Mouse (Mus musculus) erythroblast, adult 5-6 weeks (primary cell): Measurements from ENCODE around the gene 1700016H13Rik. TPM values are rescaled to one million over a fixed set of nuclear protein-coding genes. Genes with fewer than 3 reads are reported as not detected.

Experiments
- ATAC-seq: replicated peaks from 2 replicates; pipeline ENCODE4 v1.8.0; 2016; ENCODE audit warnings: moderate number of reproducible peaks, mild to moderate bottlenecking, moderate TSS enrichment, inconsistent platforms; ENCODE audit not compliant: poor library complexity, low FRiP score, severe bottlenecking
- total RNA-seq, 2 experiments: library from RNA; stranded (forward) in 1 of 2; stranded (reverse) in 1 of 2; fragments of 150-400 nt in 1 of 2; fragments of 200-764, 138-1000 nt in 1 of 2; gene quantifications; 2 replicates each; pipeline versions ENCODE4 v1.2.3 to v1.2.4; 2015 to 2017; ENCODE audit warnings: low replicate concordance in 2 of 2

The 1700016H13Rik gene
- total RNA-seq, 2 experiments from 2014 or later = not detected

DNA sequence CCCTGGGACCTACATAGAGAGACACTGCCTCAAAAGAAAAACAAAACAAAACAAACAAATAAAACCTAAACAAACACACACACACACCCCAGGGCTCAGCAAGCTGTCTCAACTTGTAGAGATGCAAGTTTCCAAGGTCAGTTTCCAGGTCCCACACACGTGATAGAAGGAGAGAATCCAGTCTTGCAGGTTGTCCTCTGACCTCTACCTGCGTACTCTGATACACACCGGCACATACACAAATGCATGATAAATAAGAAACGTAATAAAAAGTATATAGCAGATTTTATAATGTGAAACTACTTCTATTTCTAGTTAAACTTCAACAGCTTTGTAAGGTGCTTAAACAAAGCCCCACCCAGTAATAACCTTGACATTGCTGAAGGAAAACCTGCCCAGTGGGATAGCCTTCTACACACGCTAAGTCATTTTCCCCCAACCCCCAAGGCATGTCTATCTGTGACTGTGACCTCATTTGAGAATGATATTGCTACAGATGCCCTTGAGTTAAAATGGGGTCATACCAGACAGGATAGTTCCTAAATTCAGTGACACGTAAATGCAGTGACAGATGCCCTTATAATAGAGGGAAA, 20.6 kb upstream of the 1700016H13Rik start:
- no peak for ATAC-seq

DNA sequence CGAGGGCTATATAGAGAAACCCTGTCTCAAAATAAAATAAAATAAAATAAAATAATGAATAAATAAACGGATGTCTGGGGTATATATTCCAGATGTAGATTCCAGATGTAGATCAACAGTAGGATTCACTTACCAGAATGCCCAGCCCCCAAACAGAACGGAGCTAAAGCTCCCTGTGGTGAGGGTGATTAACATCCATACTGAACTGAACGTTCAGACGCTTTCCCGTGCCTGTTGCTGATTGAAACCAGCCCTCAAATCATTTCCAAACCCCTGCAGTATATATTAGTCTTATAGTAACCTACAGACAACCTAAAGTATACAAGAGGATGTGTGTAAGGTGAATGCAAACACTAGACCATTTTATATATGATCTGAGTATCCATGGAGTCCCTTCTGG, 18.7 kb upstream of the 1700016H13Rik start:
- ATAC-seq = no peak

DNA sequence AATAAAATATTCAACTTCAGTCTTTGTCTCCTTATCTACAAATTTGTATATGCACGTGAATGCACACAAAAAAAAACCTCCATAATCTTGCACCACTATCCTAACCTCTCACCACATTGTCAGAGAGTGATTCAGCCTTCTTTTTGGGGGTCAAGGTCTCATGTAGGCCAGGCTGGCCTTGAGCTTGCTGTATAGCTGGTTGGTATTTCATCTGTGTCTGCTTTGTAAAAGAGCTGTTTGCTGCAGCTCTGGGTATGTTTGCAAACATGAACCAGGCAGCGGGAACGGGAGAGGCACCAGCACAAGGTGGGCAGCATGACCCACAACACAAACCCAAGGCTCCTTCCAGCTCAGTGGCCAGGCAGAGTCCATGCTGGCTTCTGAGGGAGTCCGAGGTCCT, 17.8 kb upstream of the 1700016H13Rik start:
- ATAC-seq = no peak

DNA sequence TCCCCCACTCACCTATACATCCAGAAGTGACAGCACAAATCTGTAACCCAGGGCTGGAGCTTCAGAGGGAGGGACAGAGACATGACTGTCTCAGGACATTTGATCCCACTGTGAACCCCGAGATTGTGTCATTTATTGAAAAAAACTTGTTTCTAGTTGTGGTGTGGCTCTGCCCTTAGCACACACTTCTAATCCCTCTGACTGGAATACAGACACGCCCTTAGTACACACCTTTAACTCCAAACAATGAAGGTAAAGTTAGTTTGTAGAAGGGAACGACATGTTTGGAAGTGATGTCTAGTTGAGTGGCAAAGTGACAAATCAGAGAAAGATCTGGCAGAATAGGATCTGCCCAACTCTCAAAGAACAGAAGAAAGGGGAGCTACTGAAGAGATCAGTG, 16.0 kb upstream of the 1700016H13Rik start:
- ATAC-seq = no peak

DNA sequence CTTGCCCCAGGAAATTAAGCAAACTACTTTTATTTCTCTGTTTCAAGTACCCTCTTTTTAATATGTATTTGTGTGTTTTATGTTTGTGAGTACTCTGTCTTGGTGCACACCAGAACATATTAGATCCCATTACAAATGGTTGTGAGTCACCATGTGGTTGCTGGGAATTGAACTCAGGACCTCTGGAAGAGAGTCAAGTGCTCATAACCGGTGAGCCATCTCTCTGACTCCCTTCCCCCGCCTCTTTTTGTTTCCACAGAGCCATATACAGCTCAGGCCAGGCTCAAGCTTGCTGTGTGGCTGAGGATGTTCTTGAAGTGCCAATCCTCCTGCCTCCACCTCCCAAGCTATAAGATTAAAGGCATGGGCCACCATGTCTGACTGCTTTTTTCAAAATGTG, 10.1 kb upstream of the 1700016H13Rik start:
- no peak for ATAC-seq

DNA sequence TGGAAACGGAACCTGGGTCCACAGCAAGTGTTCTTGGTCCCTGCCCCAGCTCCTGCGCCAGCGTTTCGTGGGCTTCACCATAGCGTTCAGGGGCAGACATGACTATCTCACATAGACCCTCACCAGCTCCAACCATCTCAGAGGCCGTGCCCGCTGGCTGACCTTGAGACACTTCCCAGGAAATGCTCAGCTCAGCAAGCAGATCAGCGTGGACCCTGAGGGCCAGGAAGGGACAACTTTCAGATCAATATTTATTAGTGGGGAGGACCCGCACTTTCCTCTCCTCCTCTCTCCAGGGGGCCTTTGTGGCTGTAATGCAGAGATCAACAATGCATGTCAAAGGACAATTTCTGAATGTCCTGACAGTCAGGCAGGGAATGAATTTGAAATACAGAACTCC, 9.1 kb upstream of the 1700016H13Rik start:
- ATAC-seq = no peak

DNA sequence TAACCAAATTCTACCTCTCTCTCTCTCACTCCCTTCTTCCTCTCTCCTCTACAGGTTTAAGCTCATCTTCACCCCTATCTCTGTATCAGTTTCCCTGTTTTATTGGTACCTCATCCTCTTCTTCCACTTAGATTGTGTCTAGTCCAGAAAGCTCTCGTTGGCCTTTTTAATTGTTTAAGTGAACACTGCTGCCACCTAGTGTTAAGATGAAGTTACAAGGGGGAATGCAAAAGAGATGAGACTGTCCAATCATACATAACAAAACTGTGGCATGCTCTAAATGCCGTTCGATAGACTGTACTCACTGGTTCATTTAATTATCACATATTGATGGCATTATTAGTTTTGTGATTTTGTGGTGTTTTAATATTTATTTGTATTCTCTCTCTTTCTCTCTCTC, 3.8 kb upstream of the 1700016H13Rik start:
- ATAC-seq = peak; percentile 61; the same call in 1 of the 2 replicates

DNA sequence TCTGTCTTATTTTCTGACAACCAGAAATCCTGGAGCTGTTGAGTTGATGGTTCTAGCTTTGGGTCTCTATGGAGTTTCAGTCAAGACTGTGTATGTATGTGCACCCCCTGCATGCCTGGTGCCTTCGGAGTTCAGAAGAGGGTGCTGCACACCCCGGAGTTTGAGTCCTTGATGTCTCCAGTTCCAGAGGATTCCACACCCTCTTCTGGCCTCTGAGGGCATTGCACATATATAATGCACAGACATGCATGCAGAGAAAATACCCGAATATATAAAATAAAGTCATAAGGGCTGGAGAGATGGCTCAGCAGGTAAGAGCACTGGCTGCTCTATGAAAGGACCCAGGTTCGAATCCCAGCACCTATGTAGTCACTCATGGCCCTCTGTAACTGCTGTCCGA, 3.1 kb upstream of the 1700016H13Rik start:
- ATAC-seq = 0 out of 2 replicates have a peak, but pooled peaks have one; percentile 51

DNA sequence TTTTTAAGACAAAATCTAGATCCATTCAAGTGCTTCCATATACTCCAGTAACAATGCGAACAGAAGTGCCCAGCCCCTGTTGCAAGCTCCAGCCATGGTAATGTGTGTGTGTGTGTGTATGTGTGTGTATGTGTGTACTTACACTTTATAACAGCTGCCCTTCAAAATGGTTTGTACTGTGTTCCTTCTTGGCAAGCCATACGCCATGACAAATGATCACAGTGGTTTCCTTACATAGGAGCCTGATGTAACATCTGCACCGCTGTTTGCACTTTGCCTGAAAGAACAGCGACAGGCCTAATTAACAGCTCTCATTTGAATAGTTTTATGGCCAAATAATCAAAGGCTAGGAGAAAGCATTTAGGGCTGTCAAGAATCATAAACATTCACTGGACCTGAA, 1.0 kb downstream of the 1700016H13Rik start:
- no peak for ATAC-seq

DNA sequence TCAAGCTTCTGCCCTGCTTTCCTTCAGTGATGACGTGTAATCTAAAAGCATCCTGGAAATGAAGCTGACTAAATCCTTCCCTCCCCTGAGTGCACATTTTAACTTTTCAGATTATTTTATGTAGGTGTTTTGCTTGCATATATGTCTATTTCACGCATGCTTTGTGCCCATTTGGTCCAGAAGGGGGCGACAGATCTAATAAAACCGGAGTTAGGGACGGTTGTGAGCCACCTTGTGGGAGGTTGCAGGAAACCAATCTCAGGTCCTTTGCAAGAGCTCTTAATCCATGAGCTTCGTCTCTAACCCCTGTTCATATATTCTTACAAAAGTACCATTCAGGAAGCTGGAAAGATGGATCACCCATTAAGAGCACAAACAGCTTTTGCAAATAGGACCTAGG, 1.6 kb downstream of the 1700016H13Rik start:
- ATAC-seq = 0 out of 2 replicates have a peak, but pooled peaks have one; percentile 53

DNA sequence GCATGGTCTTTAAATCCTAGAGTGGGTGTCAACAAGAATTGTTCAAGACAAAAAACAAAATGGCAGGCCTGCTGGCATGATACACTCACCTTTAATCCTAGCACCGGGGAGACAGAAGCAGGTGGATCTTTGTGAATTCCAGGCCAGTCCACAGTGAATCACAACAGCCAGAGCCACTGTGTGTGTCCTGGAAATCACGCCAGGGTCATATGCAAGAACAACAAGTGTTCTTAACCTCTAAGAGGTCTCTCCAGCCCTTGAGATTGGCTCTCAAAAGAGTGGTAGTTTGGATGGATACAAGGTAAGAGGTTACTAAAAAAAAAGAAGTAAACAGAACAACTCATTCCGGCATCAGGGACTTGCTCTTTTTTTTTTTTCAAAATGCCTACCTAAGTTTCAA, 8.5 kb downstream of the 1700016H13Rik start:
- ATAC-seq = no peak

DNA sequence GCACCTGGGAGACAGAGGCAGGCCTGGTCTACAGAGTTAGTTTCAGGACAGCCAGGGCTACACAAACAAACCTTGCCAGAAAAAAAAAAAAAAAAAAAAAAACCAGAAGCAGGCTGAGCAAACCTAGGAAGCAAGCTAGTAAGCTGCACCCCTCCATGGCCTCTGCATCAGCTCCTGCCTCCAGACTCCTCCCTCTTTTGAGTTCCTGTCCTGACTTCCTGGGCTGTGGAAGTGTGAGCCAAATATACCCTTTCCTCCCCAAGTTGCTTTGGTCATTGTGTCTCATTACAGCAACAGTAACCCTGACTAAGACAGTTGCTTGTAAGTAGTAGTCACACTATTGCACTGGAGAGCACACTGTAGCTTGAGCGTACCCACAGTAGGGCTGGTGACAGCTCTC, 11.6 kb downstream of the 1700016H13Rik start:
- no peak for ATAC-seq

DNA sequence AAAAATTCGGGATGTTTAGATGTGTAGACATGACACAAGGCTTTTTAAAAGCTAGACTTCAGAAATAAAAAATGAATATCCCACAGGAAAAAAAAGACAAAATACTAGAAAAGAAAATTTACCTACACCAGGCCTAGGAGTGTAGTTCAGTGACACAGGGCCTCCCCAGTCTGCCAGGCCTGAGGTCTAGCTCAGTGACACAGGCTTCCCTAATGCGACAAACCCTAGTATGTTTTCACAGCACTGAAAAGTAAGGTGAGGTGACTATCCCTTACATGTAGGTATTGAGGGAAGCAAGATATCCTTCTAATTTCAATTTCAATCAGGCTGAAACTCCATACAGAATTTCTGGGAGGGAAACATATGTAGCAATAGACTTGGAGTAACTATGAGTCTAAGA, 18.6 kb downstream of the 1700016H13Rik start:
- ATAC-seq = no peak

DNA sequence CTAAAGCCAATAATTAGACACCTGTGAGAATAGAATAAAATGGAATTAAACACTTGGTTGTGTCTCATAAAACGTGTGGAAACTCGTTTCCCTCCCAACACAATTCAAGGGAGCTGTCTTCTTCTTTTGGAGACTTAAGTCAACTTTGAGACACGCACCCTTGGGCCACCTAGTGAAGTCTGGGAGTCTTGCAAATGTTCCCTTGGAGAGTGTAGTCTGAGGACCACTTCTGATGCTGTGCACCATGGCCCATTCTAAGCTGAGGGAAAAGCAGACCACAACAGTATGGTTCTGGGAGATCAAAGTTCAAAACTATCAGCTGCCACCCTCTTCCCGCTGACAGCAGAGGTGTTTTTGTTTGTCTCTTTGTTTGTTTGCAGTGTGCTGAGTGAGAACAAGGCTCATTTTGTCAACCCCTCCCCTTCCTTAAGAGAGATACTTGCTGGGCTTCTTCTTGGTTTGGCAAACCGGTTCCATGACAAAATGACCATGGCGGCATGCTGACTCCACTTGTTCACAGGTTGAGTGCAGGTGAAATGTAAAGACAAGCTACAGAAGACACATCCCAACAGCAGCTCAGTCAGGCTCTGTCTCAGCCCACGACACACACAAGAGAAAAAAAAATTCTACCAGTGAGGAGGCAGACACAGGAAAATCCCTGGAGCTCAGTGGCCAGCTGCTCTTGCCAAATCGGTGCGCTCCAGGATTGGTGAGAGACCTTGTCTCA, 25.8 kb downstream of the 1700016H13Rik start:
- ATAC-seq = no peak

DNA sequence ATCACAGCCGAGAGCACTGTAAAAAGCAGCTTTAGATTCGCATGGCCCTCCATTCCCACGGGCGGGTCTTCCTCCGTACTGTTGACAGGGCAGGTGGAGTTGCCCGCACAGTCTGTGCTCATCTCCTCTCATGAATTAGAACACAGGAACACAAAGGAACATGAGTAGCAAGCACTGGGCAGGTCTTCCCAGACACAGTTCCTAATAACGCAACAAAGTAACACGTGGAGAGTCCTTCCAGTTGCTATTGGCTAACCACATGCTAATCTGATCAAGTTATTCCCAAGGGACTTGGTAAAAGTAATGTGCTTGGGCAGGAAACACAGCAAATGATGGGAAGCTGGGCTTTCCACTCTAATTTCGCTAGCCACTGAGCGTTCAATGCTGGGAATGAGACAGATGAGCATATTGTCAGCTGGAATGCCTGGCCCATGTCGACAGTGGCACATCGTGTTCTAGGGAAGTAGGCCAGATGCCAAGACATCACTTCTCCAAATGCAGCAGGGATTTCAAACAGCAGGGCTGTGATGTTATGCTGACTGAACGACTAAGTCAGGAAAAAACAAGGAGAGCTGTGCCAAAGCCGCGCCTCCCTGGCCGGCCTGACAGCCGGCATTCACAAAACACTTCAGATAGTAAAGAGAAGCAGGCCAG, 26.6 kb downstream of the 1700016H13Rik start, which contains the start of gene Slc10a6:
Slc10a6 (minus strand) TSS at position 293 of the 654 bp plus-strand sequence.
- ATAC-seq = no peak

DNA sequence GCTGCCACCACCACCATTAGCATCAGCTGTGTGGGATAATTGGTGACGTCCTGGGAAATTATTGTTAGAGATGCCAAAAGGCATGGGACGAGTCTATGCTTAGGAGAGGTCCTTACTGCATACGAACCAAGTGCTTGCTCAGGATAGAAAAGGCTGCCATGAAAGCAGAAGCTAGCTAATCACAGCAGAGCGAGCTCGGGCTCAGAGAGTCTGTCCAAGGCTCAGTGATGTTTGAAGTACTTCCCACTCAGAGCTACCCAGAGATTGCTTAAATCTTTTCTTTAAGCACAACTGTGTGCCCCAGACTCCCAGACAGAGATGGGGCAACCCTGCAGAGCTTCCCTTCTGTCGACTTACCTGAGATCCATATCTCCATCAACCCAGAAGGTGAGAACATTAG, 27.3 kb downstream of the 1700016H13Rik start:
- ATAC-seq = no peak

DNA sequence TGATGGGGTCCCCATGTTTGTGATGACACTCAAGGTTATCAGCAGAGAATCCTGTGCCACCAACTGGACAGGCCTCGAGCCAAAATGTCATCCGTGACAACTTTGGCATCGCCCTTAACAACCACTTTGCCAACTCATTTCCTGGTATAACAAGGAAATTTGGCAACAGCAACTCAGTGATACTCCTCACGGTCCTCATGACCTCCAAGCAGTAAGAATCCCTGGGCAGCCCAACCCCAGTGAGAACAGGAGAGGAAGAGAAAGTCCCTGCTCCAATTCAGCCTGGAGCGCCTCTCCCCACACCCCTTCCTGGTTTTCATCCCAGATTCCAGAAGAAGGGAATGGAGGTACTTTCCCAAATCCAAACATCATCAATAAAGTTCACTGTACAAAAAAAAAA, 31.0 kb downstream of the 1700016H13Rik start:
- ATAC-seq = no peak

DNA sequence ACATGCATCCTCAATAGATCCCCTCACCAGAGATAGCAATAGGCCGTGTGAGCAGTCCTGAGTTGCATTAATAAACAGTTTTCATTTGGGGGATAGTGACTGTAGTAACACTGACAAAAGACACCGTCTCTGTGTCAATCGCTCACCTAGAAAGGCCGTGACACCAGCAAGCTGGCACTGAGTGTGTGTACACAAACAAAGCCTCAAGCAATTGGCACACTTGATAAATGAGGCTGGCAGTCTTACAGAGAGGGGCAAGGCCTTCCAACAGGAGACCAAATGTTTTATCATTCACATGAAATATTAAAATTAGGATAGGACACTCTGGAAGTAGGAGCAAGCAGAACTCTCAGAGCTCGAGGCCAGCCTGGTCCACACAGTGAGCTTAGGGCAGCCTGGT, 33.5 kb downstream of the 1700016H13Rik start:
- no peak for ATAC-seq

DNA sequence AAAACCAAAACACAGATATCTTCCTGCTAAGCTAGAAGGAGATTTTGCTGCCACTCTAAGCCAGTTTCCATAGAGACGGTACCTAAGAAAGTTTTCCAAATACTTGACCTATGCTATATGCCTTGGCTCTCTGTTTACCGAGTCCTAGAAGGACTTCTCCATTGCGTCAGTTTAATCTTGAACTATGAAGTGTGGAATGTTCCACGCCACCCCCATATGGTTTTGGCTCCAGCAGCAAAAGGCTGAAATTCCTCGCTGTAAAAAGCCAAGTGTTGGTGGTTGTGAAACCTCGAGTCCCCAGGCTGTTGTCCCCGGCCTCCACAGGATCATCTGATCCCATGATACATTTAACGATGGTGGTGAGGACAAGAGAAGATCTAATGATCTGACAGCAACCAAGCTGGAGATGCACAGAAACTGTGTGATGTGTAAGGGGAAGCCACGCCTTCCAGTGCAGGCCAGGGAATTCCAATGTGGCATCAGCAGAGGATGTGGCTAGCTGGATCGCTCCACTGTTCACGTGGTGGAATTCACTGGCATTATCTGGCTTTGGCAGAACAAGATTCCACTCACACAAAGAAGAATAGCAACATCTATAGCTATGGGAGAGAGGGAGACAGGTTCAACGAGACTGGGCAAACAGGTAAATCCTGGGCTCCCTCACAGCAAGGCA, 35.4 kb downstream of the 1700016H13Rik start:
- ATAC-seq = no peak

DNA sequence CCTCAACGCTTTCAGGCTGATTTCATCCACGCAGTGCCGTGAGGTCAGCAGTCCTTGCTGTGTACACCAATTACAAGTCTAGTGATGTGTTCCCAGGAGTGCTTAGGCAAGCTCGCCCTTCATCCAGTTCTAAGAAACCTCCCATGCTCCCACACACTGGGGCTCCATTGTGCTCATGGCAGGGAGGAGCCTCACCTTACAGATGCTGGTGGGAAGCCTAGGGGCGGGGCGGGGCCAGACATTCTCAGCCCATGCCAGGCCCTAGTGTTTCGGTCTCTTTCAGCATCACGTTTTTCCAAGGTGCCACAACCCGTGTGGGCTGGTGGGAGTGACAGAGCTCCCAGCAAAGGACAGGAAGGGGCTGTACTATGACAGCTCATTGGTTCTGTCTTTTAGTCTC, 38.6 kb downstream of the 1700016H13Rik start:
- ATAC-seq = no peak

DNA sequence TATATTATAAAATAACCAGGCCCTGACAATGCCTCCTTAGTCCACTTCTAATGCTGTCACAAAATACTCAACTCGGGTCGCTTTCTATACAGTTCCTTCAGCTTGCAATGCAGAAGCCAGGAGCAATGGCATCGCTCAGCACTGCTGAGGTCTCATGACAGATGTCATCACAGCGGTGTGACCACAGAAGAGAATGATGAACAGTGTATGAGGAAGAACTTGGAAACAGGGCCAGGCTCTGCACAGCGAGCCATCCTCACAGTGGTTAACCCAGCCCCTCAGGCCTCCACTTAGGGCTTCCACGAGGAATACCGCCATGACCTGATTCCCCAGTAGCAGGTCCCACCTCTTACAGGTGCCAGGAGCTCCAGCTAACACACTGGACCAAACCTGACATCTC, 41.5 kb downstream of the 1700016H13Rik start:
- no peak for ATAC-seq
